Mouse (Mus musculus) embryonic facial prominence, embryonic 10.5 days (tissue): ENCODE measurements around the gene Steap1. TPM values are rescaled to one million over a fixed set of nuclear protein-coding genes. Genes with fewer than 3 reads are reported as not detected.
A peak's percentile ranks its signal among the peaks of the same experiment; 100 is the strongest.

Experiments used
- DNase-seq: peaks from one replicate; pipeline ENCODE4 v3.0.0-alpha.2; 2017; ENCODE audit warnings: low spot score
- H3K27ac ChIP-seq: fragments of 300-500 bp; sonication (generic); replicated peaks from 2 replicates; pipeline ENCODE4 v1.5.1; 2016; ENCODE audit warnings: mild to moderate bottlenecking
- H3K27me3 ChIP-seq: fragments of 300-500 bp; sonication (generic); replicated peaks from 2 replicates; pipeline ENCODE4 v1.6.1; 2016; ENCODE audit warnings: low read depth, mild to moderate bottlenecking; ENCODE audit not compliant: poor library complexity, severe bottlenecking
- H3K36me3 ChIP-seq: fragments of 300-500 bp; sonication (generic); replicated peaks from 2 replicates; pipeline ENCODE4 v1.6.1; 2016; ENCODE audit warnings: mild to moderate bottlenecking, moderate library complexity
- H3K4me1 ChIP-seq: fragments of 300-500 bp; sonication (generic); 2 replicates; pipeline ENCODE4 v1.6.1; 2016
- H3K4me3 ChIP-seq: fragments of 300-500 bp; sonication (generic); 2 replicates; pipeline ENCODE4 v1.5.1; 2016; ENCODE audit warnings: mild to moderate bottlenecking, moderate library complexity
- H3K9me3 ChIP-seq: fragments of 300-500 bp; sonication (generic); 2 replicates; pipeline ENCODE4 v1.6.1; 2016; ENCODE audit warnings: mild to moderate bottlenecking
- WGBS: fragments of 180-500 bp; shearing (Covaris S2); methylation state at CpG from one replicate; pipeline ENCODE4 v1.1.7; 2016; 5-methylcytosine and 5-hydroxymethylcytosine counted together
- polyA plus RNA-seq: library from polyadenylated mRNA; unstranded; fragments of >200 nt; fragmentation: Nextera tagmentation; extraction: Ambion mirVana; gene quantifications from 2 replicates; pipeline ENCODE4 v1.2.1, GENCODE M21; 2016

Steap1 gene
- polyA plus RNA-seq: 6.0 and 6.1 TPM in 2 replicates

- WGBS: under 1% methylated on average over 75 of the region's 75 CpGs
- peak within 1 kb of the TSS; percentile 76 for H3K4me3 ChIP-seq
- peaks cover 5% of the 10 kb centered on the region; the same call in 1 of the 2 replicates for H3K4me1 ChIP-seq
- H3K27ac ChIP-seq: peak within 1 kb of the TSS; percentile 77
- peaks cover 24% of the 10 kb centered on the region for H3K27me3 ChIP-seq
- H3K36me3 ChIP-seq: no peaks in the 10 kb centered on the region
- H3K9me3 ChIP-seq: no peaks in the 10 kb centered on the region
- DNase-seq: peak; percentile 95
These were observed at the start of gene Steap1 for GRCm38 (mm10) chr5:5748866-5749682. Gene Steap1, minus strand, starts transcription at chr5:5749326.

- WGBS: 88% methylated on average over 2 of the region's 2 CpGs
- Histone ChIP-seq H3K4me1 (no peaks in the 10 kb centered on the region), H3K9me3 (no peaks in the 10 kb centered on the region), H3K27ac (no peak overlapping the region), H3K27me3 (no peaks in the 10 kb centered on the region), H3K36me3 (no peaks in the 10 kb centered on the region), H3K4me3 (no peak overlapping the region)
- no peak for DNase-seq
These were observed 38.0 kb upstream of the Steap1 start for GRCm38 (mm10) chr5:5787106-5787505.

GRCm38 (mm10) chr5:5756392-5757019, 7.4 kb upstream of the Steap1 start:
- Histone ChIP-seq H3K9me3 (no peaks in the 10 kb centered on the region), H3K36me3 (no peaks in the 10 kb centered on the region), H3K4me3 (no peak overlapping the region), H3K27ac (no peak overlapping the region), H3K4me1 (no peaks in the 10 kb centered on the region), H3K27me3 (0 out of 2 replicates have a peak, but pooled peaks cover 4% of the 10 kb centered on the region)
- no peak for DNase-seq
- WGBS: 71% methylated on average over 3 of the region's 3 CpGs

- 3% methylated on average over 9 of the region's 9 CpGs for WGBS
- Histone ChIP-seq H3K36me3 (no peaks in the 10 kb centered on the region), H3K4me1 (no peaks in the 10 kb centered on the region), H3K4me3 (no peak overlapping the region), H3K9me3 (no peaks in the 10 kb centered on the region), H3K27me3 (peaks cover 14% of the 10 kb centered on the region), H3K27ac (no peak overlapping the region)
- peak; percentile 70 for DNase-seq
These were observed 5.9 kb upstream of the Steap1 start for GRCm38 (mm10) chr5:5755039-5755438.

- H3K27ac ChIP-seq: no peak overlapping the region
- H3K9me3 ChIP-seq: no peaks in the 10 kb centered on the region
- 2% methylated on average over 13 of the region's 13 CpGs for WGBS
- peak overlapping the region; percentile 76 for H3K4me3 ChIP-seq
- H3K27me3 ChIP-seq: peaks cover 24% of the 10 kb centered on the region
- H3K36me3 ChIP-seq: no peaks in the 10 kb centered on the region
- DNase-seq: peak; percentile 53
- H3K4me1 ChIP-seq: peaks cover 5% of the 10 kb centered on the region; the same call in 1 of the 2 replicates
These were observed 671 bp upstream of the Steap1 start for GRCm38 (mm10) chr5:5749772-5750222.

- WGBS: 93% methylated on average over 9 of the region's 9 CpGs
- Histone ChIP-seq H3K27ac (no peak overlapping the region), H3K36me3 (no peaks in the 10 kb centered on the region), H3K27me3 (no peaks in the 10 kb centered on the region), H3K9me3 (no peaks in the 10 kb centered on the region), H3K4me3 (no peak overlapping the region), H3K4me1 (no peaks in the 10 kb centered on the region)
- DNase-seq: no peak
These were observed 14.7 kb downstream of the Steap1 start for GRCm38 (mm10) chr5:5734445-5734844.

GRCm38 (mm10) chr5:5732858-5733257, 16.3 kb downstream of the Steap1 start:
- no peak for DNase-seq
- no peak overlapping the region for H3K27ac ChIP-seq
- H3K9me3 ChIP-seq: no peaks in the 10 kb centered on the region
- 85% methylated on average over 2 of the region's 2 CpGs for WGBS
- H3K4me3 ChIP-seq: no peak overlapping the region
- H3K36me3 ChIP-seq: no peaks in the 10 kb centered on the region
- no peaks in the 10 kb centered on the region for H3K27me3 ChIP-seq
- H3K4me1 ChIP-seq: no peaks in the 10 kb centered on the region

GRCm38 (mm10) chr5:5732208-5732607, 16.9 kb downstream of the Steap1 start:
- H3K27ac ChIP-seq: no peak overlapping the region
- 93% methylated on average over 3 of the region's 3 CpGs for WGBS
- H3K36me3 ChIP-seq: no peaks in the 10 kb centered on the region
- H3K27me3 ChIP-seq: no peaks in the 10 kb centered on the region
- no peaks in the 10 kb centered on the region for H3K4me1 ChIP-seq
- DNase-seq: no peak
- H3K4me3 ChIP-seq: no peak overlapping the region
- no peaks in the 10 kb centered on the region for H3K9me3 ChIP-seq

GRCm38 (mm10) chr5:5729904-5730303, 19.2 kb downstream of the Steap1 start:
- Histone ChIP-seq H3K9me3 (no peaks in the 10 kb centered on the region), H3K4me3 (no peak overlapping the region), H3K4me1 (no peaks in the 10 kb centered on the region), H3K36me3 (no peaks in the 10 kb centered on the region), H3K27me3 (no peaks in the 10 kb centered on the region), H3K27ac (no peak overlapping the region)
- 91% methylated on average over 4 of the region's 4 CpGs for WGBS
- no peak for DNase-seq

GRCm38 (mm10) chr5:5722217-5722616, 26.9 kb downstream of the Steap1 start:
- no peak overlapping the region for H3K4me3 ChIP-seq
- H3K4me1 ChIP-seq: no peaks in the 10 kb centered on the region
- no peaks in the 10 kb centered on the region for H3K9me3 ChIP-seq
- no peaks in the 10 kb centered on the region for H3K27me3 ChIP-seq
- H3K27ac ChIP-seq: no peak overlapping the region
- no peak for DNase-seq
- 90% methylated on average over 7 of the region's 7 CpGs for WGBS
- no peaks in the 10 kb centered on the region for H3K36me3 ChIP-seq

- Histone ChIP-seq H3K27ac (no peak overlapping the region), H3K36me3 (no peaks in the 10 kb centered on the region), H3K4me1 (peaks cover 5% of the 10 kb centered on the region; the same call in 1 of the 2 replicates), H3K27me3 (no peaks in the 10 kb centered on the region), H3K4me3 (no peak overlapping the region), H3K9me3 (no peaks in the 10 kb centered on the region)
- no peak for DNase-seq
- 82% methylated on average over 4 of the region's 4 CpGs for WGBS
These were observed 38.1 kb downstream of the Steap1 start for GRCm38 (mm10) chr5:5711032-5711431.

GRCm38 (mm10) chr5:5707341-5708278, 41.5 kb downstream of the Steap1 start:
- no peak overlapping the region for H3K27ac ChIP-seq
- peaks cover 5% of the 10 kb centered on the region; the same call in 1 of the 2 replicates for H3K4me1 ChIP-seq
- WGBS: 68% methylated on average over 13 of the region's 13 CpGs
- no peaks in the 10 kb centered on the region for H3K27me3 ChIP-seq
- no peaks in the 10 kb centered on the region for H3K36me3 ChIP-seq
- no peaks in the 10 kb centered on the region for H3K9me3 ChIP-seq
- no peak for DNase-seq
- H3K4me3 ChIP-seq: no peak overlapping the region
